23 mouse cellular contexts compared by ENCODE assay signal in genomic region chr7:24430551-24431345, GRCm38 (mm10). TPM values are rescaled to one million over a fixed set of nuclear protein-coding genes. Genes with fewer than 3 reads are reported as not detected.
DNase-seq lines count a peak whose midpoint lies in the region; ATAC-seq and TF ChIP-seq lines count a peak whose summit lies in the region.
"Had no signal": no experiment of that assay in that cellular context is flagged by ENCODE, and none has a peak within 500 bp of the region (broad histone marks: within the 10 kb centered on the region; RNA-seq: fewer than 3 reads in every experiment).

No protein-coding gene starts in this region.

- WGBS in cerebellum, adult 2 months, result 83% methylated on average over 15 of the region's 15 CpGs
- WGBS in intestine, embryonic 16.5 days, result 92% methylated on average over 15 of the region's 15 CpGs

- no peak for TF ChIP-seq CTCF in cerebellum, adult 2 months (IDR thresholded peaks at IDR 0.05; ENCODE audit: borderline replicate concordance, insufficient read depth, low read depth, low read length)
- no peak for TF ChIP-seq CTCF in testis, adult 2 months (IDR thresholded peaks at IDR 0.05; ENCODE audit: control insufficient read depth, insufficient read depth, insufficient replicate concordance, low read depth, low read length)

- H3K4me2 ChIP-seq in intestine, embryonic 16.5 days (ENCODE audit: low read depth, low read length), result no peak overlapping the region
- H3K4me2 ChIP-seq: embryonic facial prominence, embryonic 13.5 days; hindbrain, embryonic 12.5 days; limb, embryonic 13.5 days had no signal

- no peaks in the 10 kb centered on the region for H3K27me3 ChIP-seq in cerebellum, adult 2 months (ENCODE audit: control insufficient read depth, insufficient read depth, low read length)
- H3K27me3 ChIP-seq in testis, adult 2 months (ENCODE audit: control insufficient read depth, insufficient read depth, low read length), result no peaks in the 10 kb centered on the region
- H3K27me3 ChIP-seq in intestine, embryonic 16.5 days (replicated peaks; ENCODE audit: control insufficient read depth, insufficient read depth, low read length), result peaks cover 13% of the 10 kb centered on the region; the same call in 1 of the 2 replicates

- TF ChIP-seq POLR2A in cerebellum, adult 2 months (IDR thresholded peaks at IDR 0.05; ENCODE audit: borderline replicate concordance, insufficient read depth, low read length), result no peak
- peak; percentile 4; the same call in 1 of the 2 replicates for TF ChIP-seq POLR2A in testis, adult 2 months (IDR thresholded peaks at IDR 0.05; ENCODE audit: control insufficient read depth, low read depth, low read length)

- H3K4me3 ChIP-seq in cerebellum, adult 2 months (replicated peaks; ENCODE audit: insufficient read depth, low read depth, low read length), result no peak overlapping the region
- peak overlapping the region; percentile 79 for H3K4me3 ChIP-seq in testis, adult 2 months (ENCODE audit: control insufficient read depth, low read depth, low read length)
- no peak overlapping the region for H3K4me3 ChIP-seq in intestine, embryonic 16.5 days (ENCODE audit: low read length)
- H3K4me3 ChIP-seq: embryonic facial prominence, embryonic 13.5 days; heart, adult 2 months; heart, embryonic 15.5 days; hindbrain, embryonic 12.5 days; limb, embryonic 13.5 days had no signal

- H3K27ac ChIP-seq in cerebellum, adult 2 months (ENCODE audit: insufficient read depth, low read length), result peak overlapping the region; percentile 79
- no peak overlapping the region for H3K27ac ChIP-seq in testis, adult 2 months (ENCODE audit: control insufficient read depth, insufficient read depth, low read depth, low read length)
- no peak overlapping the region for H3K27ac ChIP-seq in intestine, embryonic 16.5 days (ENCODE audit: low read length)
- H3K27ac ChIP-seq: embryonic facial prominence, embryonic 13.5 days; heart, adult 2 months; hindbrain, embryonic 12.5 days; limb, embryonic 13.5 days; liver, embryonic 14.5 days had no signal

- no peak for DNase-seq in cerebellum, adult 2 months
- DNase-seq in testis, postnatal 14 days (ENCODE audit: low spot score), result no peak
- DNase-seq in layer of hippocampus, adult 9-11 months, result no peak
- DNase-seq: gastrocnemius, postnatal 10 days; kidney, adult 2 months; kidney, postnatal 25 days; thymus, postnatal 14 days had no signal

- ATAC-seq in cerebellum, adult (ENCODE audit: insufficient number of reproducible peaks, low FRiP score, low TSS enrichment), result no peak
- ATAC-seq in common myeloid progenitor, adult 5-6 weeks (replicated peaks; ENCODE audit: low read depth, poor library complexity, severe bottlenecking), result peak; percentile 45; the same call in 1 of the 2 replicates
- 0 out of 2 replicates have a peak, but pooled peaks have one; percentile 30 for ATAC-seq in neutrophil, adult 5-6 weeks (ENCODE audit: extremely low read depth, insufficient number of reproducible peaks, low FRiP score, poor library complexity, severe bottlenecking)
- no peak for ATAC-seq in intestine, embryonic 16.5 days

- H3K9me3 ChIP-seq in intestine, embryonic 16.5 days (ENCODE audit: control insufficient read depth, low read length), result no peaks in the 10 kb centered on the region
- H3K9me3 ChIP-seq: heart, embryonic 15.5 days; limb, embryonic 13.5 days had no signal

- H3K4me1 ChIP-seq in cerebellum, adult 2 months (ENCODE audit: control insufficient read depth, insufficient read depth, low read length), result peaks cover 56% of the 10 kb centered on the region
- peaks cover 3% of the 10 kb centered on the region for H3K4me1 ChIP-seq in testis, adult 2 months (ENCODE audit: control insufficient read depth, insufficient read depth, low read length)
- H3K4me1 ChIP-seq in intestine, embryonic 16.5 days (ENCODE audit: control insufficient read depth, insufficient read depth, low read length), result 0 out of 2 replicates have a peak, but pooled peaks cover 2% of the 10 kb centered on the region
- H3K4me1 ChIP-seq: embryonic facial prominence, embryonic 13.5 days; hindbrain, embryonic 12.5 days had no signal

- no peak overlapping the region for H3K9ac ChIP-seq in intestine, embryonic 16.5 days (ENCODE audit: low read depth, low read length)
- H3K9ac ChIP-seq: embryonic facial prominence, embryonic 13.5 days; hindbrain, embryonic 12.5 days; limb, embryonic 13.5 days; liver, embryonic 14.5 days had no signal

- no peaks in the 10 kb centered on the region for H3K36me3 ChIP-seq in testis, adult 2 months (ENCODE audit: control insufficient read depth, insufficient read depth, low read length)
- no peaks in the 10 kb centered on the region for H3K36me3 ChIP-seq in intestine, embryonic 16.5 days (ENCODE audit: control insufficient read depth, insufficient read depth, low read length)
- H3K36me3 ChIP-seq: embryonic facial prominence, embryonic 13.5 days; heart, embryonic 15.5 days; hindbrain, embryonic 12.5 days; limb, embryonic 13.5 days had no signal

RNA-seq across cellular contexts. Expression of gene Irgc1, which starts 21.3 kb away (rescaled TPM):
- polyA plus RNA-seq in cerebellum, adult 2 months (2012; rRNA removed), result not detected in 2 replicates
- polyA plus RNA-seq in testis, adult 2 months (2012; rRNA removed), result 1,510 and 1,812 TPM in 2 replicates
- total RNA-seq in common myeloid progenitor, adult 5-6 weeks (2017), result not detected in 2 replicates
- 3.1 and 4.4 TPM in 2 replicates for total RNA-seq in neutrophil, adult 5-6 weeks (2017)
- 0.07 TPM in 1 of 2 replicates, not detected in the other for polyA plus RNA-seq in intestine, embryonic 16.5 days (2015; fragmentation: Nextera tagmentation; extraction: Ambion mirVana)
- total RNA-seq: adrenal gland, postnatal 4 days; ES-E14; heart, adult 2 months; megakaryocyte-erythroid progenitor cell, adult 5-6 weeks had no signal
- polyA plus RNA-seq: embryonic facial prominence, embryonic 13.5 days; heart, embryonic 15.5 days; hindbrain, embryonic 12.5 days; limb, embryonic 13.5 days; liver, embryonic 14.5 days; lung, embryonic 16.5 days; neural tube, embryonic 14.5 days had no signal

RNA-seq across cellular contexts. Expression of gene Smg9, which starts 31.3 kb away (rescaled TPM):
- 89.3 and 95.5 TPM in 2 replicates for polyA plus RNA-seq in cerebellum, adult 2 months (2012; rRNA removed)
- 151 and 171 TPM in 2 replicates for polyA plus RNA-seq in testis, adult 2 months (2012; rRNA removed)
- total RNA-seq in common myeloid progenitor, adult 5-6 weeks (2017), result 25.2 and 33.1 TPM in 2 replicates
- total RNA-seq in neutrophil, adult 5-6 weeks (2017), result 30.7 and 33.6 TPM in 2 replicates
- polyA plus RNA-seq in intestine, embryonic 16.5 days (2015; fragmentation: Nextera tagmentation; extraction: Ambion mirVana), result 20.4 and 22.0 TPM in 2 replicates

RNA-seq across cellular contexts. Expression of gene Plaur, which starts 31.5 kb away (rescaled TPM):
- 0.79 and 0.97 TPM in 2 replicates for polyA plus RNA-seq in cerebellum, adult 2 months (2012; rRNA removed)
- 0.38 TPM in 1 of 2 replicates, not detected in the other for polyA plus RNA-seq in testis, adult 2 months (2012; rRNA removed)
- 3.6 and 10.2 TPM in 2 replicates for total RNA-seq in common myeloid progenitor, adult 5-6 weeks (2017)
- total RNA-seq in neutrophil, adult 5-6 weeks (2017), result 209 and 221 TPM in 2 replicates
- 8.0 and 9.7 TPM in 2 replicates for polyA plus RNA-seq in intestine, embryonic 16.5 days (2015; fragmentation: Nextera tagmentation; extraction: Ambion mirVana)

RNA-seq across cellular contexts. Expression of gene Cadm4, which starts 51.1 kb away (rescaled TPM):
- polyA plus RNA-seq in cerebellum, adult 2 months (2012; rRNA removed), result 285 and 312 TPM in 2 replicates
- 1.8 and 2.5 TPM in 2 replicates for polyA plus RNA-seq in testis, adult 2 months (2012; rRNA removed)
- total RNA-seq in common myeloid progenitor, adult 5-6 weeks (2017), result not detected in 2 replicates
- not detected in 2 replicates for total RNA-seq in neutrophil, adult 5-6 weeks (2017)
- 1.2 and 1.5 TPM in 2 replicates for polyA plus RNA-seq in intestine, embryonic 16.5 days (2015; fragmentation: Nextera tagmentation; extraction: Ambion mirVana)
- total RNA-seq: megakaryocyte-erythroid progenitor cell, adult 5-6 weeks had no signal

Comparison
In these comparisons a context has a peak if more than half of its experiments do, and no peak if none do; other contexts are left out.
1. ATAC-seq: peak in common myeloid progenitor, adult 5-6 weeks (single experiment) and neutrophil, adult 5-6 weeks (single experiment); none in cerebellum, adult (single experiment) and intestine, embryonic 16.5 days (single experiment).
2. RNA of gene Irgc1, which starts 21.3 kb away (polyA plus RNA-seq): 1,510 to 1,812 TPM in testis, adult 2 months; 0.07 TPM in intestine, embryonic 16.5 days and not detected in cerebellum, adult 2 months; every median in the first group is over 1,000 times any median in the second.